Mouse (Mus musculus) liver, adult 2 months (tissue): Measurements from ENCODE around the gene Rag1. TPM values are rescaled to one million over a fixed set of nuclear protein-coding genes. Genes with fewer than 3 reads are reported as not detected.

Source experiments
- DNase-seq: peaks from one replicate; pipeline ENCODE4 v3.0.0-alpha.2; 2011; ENCODE audit warnings: low read depth, low spot score; ENCODE audit errors: extremely low read depth
- H3K27ac ChIP-seq: fragments of 200-500 bp; replicated peaks from 2 replicates; pipeline ENCODE4 v1.5.1; 2012; ENCODE audit warnings: low read depth, mild to moderate bottlenecking, control low read depth, inconsistent platforms, low read length; ENCODE audit not compliant: insufficient read depth
- H3K27me3 ChIP-seq: fragments of 200-500 bp; 2 replicates; pipeline ENCODE4 v1.6.1; 2012; ENCODE audit warnings: mild to moderate bottlenecking, moderate library complexity, low read length, inconsistent platforms; ENCODE audit not compliant: control insufficient read depth, insufficient read depth
- H3K36me3 ChIP-seq: fragments of 200-500 bp; 2 replicates; pipeline ENCODE4 v1.6.1; 2012; ENCODE audit warnings: low read length, inconsistent platforms; ENCODE audit not compliant: control insufficient read depth, insufficient read depth
- H3K4me1 ChIP-seq: fragments of 200-500 bp; 2 replicates; pipeline ENCODE4 v1.6.1; 2011; ENCODE audit warnings: low read length; ENCODE audit not compliant: control insufficient read depth, insufficient read depth
- H3K4me3 ChIP-seq: fragments of 200-500 bp; 2 replicates; pipeline ENCODE4 v1.5.1; 2011; ENCODE audit warnings: low read depth, mild to moderate bottlenecking, control low read depth, low read length, moderate library complexity; ENCODE audit not compliant: insufficient read depth
- H3K79me2 ChIP-seq: fragments of 200-500 bp; 2 replicates; pipeline ENCODE4 v1.6.1; 2012; ENCODE audit warnings: inconsistent platforms, mild to moderate bottlenecking, low read length, moderate library complexity; ENCODE audit not compliant: control insufficient read depth, insufficient read depth
- H3K9ac ChIP-seq: fragments of 200-500 bp; 2 replicates; pipeline ENCODE4 v1.6.1; 2012; ENCODE audit warnings: low read depth, mild to moderate bottlenecking, control low read depth, inconsistent platforms, low read length
- CTCF ChIP-seq: fragments of 200-500 bp; IDR thresholded peaks from 2 replicates; pipeline ENCODE4 v1.5.1; 2011; ENCODE audit warnings: low read depth, low read length, control low read depth
- POLR2A ChIP-seq: fragments of 200-500 bp; IDR thresholded peaks from 2 replicates; pipeline ENCODE4 v1.6.1; 2011; ENCODE audit warnings: low read length, control low read depth; ENCODE audit not compliant: insufficient read depth; ENCODE audit errors: extremely low read depth
- WGBS: fragments of 180-500 bp; shearing (Covaris S2); methylation state at CpG from one replicate; pipeline ENCODE4 v1.1.7; 2018; 5-methylcytosine and 5-hydroxymethylcytosine counted together
- polyA plus RNA-seq: library from polyadenylated mRNA; depleted of rRNA; stranded (reverse); fragments of >200 nt; gene quantifications from 2 replicates; pipeline ENCODE4 v1.2.3, GENCODE M21; 2012
- total RNA-seq: library from RNA; depleted of rRNA; stranded (reverse); fragments of >200 nt; gene quantifications from 2 replicates; pipeline ENCODE4 v1.2.3, GENCODE M21; 2014

Rag1 gene
- total and polyA plus RNA-seq, 2 experiments, result not detected

DNA sequence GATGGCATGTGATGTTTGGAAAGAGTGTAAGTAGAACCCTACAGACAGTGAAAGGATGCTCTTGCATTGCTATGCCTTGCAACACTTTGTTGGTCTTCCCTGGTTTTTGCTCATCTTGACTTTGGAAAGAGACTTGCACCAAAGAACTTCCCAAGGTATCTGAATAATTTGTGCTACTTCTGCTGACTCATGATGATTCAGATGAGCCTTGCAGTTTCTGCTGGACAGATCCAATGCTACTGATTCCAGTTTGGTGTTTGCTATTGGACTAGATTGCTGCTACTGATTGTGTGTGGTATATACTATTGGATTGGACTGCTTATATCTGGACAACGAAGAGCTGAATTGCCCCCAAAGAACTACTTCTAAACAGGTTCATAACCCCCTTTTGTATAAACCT is 46.2 kb downstream of the Rag1 start:
- no peaks in the 10 kb centered on the region for H3K4me1 ChIP-seq
- no peak overlapping the region for H3K9ac ChIP-seq
- H3K36me3 ChIP-seq, result no peaks in the 10 kb centered on the region; the same call in 1 of the 2 replicates
- no peaks in the 10 kb centered on the region for H3K27me3 ChIP-seq
- 89% methylated on average over 1 of the region's 1 CpGs for WGBS
- no peak overlapping the region for H3K27ac ChIP-seq
- no peak overlapping the region for H3K4me3 ChIP-seq
- no peaks in the 10 kb centered on the region for H3K79me2 ChIP-seq
- DNase-seq, result no peak
- TF ChIP-seq POLR2A (no peak), CTCF (no peak)

DNA sequence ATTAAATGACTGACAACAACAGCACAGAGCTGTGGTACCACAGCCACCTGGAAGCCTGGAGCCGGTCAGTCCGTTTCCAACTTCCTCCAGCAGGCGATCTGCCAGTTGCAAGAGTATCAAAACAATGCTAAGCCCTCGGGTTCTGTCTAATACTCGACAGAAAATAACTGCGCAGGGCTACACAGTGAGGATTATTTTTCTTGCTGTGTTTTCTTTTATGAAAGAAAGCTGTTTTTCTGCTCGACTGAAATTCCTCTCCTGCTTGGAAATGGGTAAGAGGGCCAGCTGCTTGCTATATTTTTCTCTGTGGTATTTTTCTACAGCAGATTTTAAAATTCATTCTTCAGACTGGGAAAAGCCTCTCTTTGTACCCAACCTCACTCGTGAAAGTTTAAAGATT is 48.6 kb downstream of the Rag1 start:
- no peak for TF ChIP-seq POLR2A
- no peak for TF ChIP-seq CTCF
- 65% methylated on average over 8 of the region's 8 CpGs for WGBS
- Histone ChIP-seq H3K27me3 (no peaks in the 10 kb centered on the region), H3K9ac (no peak overlapping the region), H3K4me3 (no peak overlapping the region), H3K79me2 (no peaks in the 10 kb centered on the region), H3K4me1 (no peaks in the 10 kb centered on the region), H3K27ac (no peak overlapping the region), H3K36me3 (no peaks in the 10 kb centered on the region)
- no peak for DNase-seq

DNA sequence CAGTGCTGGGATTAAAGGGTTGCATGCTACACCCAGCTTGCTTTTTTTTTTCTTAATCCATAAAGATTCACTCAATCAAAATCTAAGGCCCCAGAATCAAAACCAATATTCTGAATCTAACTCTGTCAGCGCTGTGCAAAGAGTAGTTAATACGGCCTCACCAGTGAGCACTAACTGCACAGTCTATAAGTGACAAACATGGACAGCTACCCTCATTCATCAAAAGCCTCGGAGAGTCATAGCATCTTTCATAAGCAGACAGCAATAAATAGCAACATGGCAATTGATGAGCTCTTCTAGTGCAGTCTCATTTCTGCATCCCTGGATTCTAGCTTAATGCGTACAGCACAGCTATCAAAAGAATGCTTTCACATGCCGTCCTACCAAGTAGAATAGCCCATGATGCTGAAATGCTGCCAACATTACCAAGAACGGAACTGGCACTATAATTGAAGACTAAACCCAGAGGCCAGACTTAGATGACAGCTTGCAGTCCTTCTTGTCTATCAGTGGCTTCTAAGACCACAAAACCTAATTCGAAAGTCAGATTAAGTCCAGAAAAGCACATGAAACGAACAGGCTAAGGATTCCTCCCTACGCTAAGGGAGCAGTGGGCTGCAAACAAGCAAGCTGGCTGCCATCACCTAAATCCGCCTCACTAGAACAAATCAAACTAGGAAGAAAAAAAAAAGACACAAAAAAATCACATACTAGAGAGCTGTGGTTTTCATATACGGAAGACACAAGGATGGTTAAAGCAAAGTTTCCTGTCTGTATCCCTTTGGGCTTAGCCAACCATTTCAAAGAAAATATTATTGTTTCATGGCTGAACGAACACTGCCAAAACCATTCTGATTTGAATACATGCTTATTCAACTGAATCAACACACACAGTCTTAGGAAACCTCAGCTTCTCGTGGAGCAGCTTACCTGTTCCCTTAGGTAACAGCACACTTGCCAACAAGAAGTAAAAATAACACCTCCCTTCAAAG is 50.8 kb downstream of the Rag1 start:
- H3K4me3 ChIP-seq, result no peak overlapping the region
- no peaks in the 10 kb centered on the region for H3K36me3 ChIP-seq
- TF ChIP-seq CTCF (no peak), POLR2A (no peak)
- H3K79me2 ChIP-seq, result no peaks in the 10 kb centered on the region
- H3K4me1 ChIP-seq, result no peaks in the 10 kb centered on the region
- H3K27ac ChIP-seq, result no peak overlapping the region
- H3K27me3 ChIP-seq, result no peaks in the 10 kb centered on the region
- H3K9ac ChIP-seq, result no peak overlapping the region
- 92% methylated on average over 13 of the region's 13 CpGs for WGBS
- DNase-seq, result no peak

DNA sequence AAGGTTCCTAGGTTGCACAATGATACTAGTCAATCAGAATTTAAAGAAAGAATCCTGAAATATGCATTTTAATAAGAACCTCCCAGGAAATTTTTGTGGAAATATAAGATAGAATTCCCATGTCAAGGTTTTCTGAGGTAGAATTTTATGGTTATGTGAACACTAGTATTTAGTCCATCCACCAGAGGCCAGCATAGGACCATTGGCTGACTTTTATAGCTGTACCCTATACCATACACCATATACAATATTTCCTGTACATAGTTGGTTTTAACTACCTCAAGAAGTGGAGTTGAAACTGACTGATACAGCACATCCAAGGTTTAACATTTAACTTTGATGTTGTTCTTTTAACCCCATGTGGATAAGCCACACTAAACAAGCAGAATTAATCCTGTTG is 52.1 kb downstream of the Rag1 start:
- no peak overlapping the region for H3K9ac ChIP-seq
- H3K79me2 ChIP-seq, result no peaks in the 10 kb centered on the region
- H3K4me3 ChIP-seq, result no peak overlapping the region
- H3K4me1 ChIP-seq, result no peaks in the 10 kb centered on the region
- no peak for TF ChIP-seq CTCF
- no peak for TF ChIP-seq POLR2A
- H3K36me3 ChIP-seq, result no peaks in the 10 kb centered on the region
- no peak for DNase-seq
- H3K27ac ChIP-seq, result no peak overlapping the region
- no peaks in the 10 kb centered on the region for H3K27me3 ChIP-seq

DNA sequence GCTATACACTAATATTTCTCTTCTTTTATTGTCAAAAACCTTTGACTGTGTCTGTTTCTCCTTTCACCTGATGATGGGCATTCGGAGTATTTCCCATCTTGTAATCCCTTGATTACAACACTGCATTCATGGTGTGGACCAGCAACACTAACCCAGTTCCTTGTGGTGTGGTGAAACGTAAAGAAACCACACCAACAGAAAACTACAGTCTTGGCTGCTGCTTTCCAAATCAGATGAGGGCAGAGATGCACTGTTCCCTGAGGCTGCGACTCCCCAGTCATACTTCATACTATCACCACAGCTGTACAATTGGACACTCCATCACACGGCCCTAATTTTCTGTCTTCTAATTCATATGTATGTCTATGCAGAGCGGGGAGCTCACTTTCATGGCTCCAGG is 54.6 kb downstream of the Rag1 start:
- H3K79me2 ChIP-seq, result no peaks in the 10 kb centered on the region
- no peak for DNase-seq
- H3K4me1 ChIP-seq, result no peaks in the 10 kb centered on the region
- H3K4me3 ChIP-seq, result no peak overlapping the region
- H3K27me3 ChIP-seq, result no peaks in the 10 kb centered on the region
- TF ChIP-seq POLR2A (no peak), CTCF (no peak)
- H3K9ac ChIP-seq, result no peak overlapping the region
- no peak overlapping the region for H3K27ac ChIP-seq
- H3K36me3 ChIP-seq, result no peaks in the 10 kb centered on the region
- 91% methylated on average over 5 of the region's 5 CpGs for WGBS

DNA sequence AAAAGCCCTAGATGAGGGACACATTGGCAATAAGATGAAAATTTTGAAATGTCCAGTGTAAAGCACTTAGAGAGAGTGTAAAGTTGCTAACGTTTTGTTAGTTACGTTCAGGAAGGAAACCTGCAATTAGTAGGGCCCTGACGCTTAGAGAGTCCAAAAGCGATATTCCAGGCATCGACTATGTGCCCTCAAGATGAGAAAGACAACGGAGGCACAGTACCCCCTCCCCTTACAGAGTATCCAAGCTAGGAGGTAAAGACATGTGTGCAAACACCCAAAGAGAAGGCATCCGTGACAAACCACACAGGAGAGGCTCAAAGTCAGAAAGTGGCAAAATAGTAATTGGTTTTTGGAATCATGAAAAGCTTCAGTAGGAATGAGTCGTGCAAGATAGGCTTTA is 56.4 kb downstream of the Rag1 start:
- DNase-seq, result no peak
- Histone ChIP-seq H3K36me3 (no peaks in the 10 kb centered on the region), H3K79me2 (no peaks in the 10 kb centered on the region), H3K27ac (no peak overlapping the region), H3K9ac (no peak overlapping the region), H3K4me3 (no peak overlapping the region), H3K27me3 (no peaks in the 10 kb centered on the region), H3K4me1 (no peaks in the 10 kb centered on the region)
- WGBS, result 89% methylated on average over 8 of the region's 8 CpGs
- no peak for TF ChIP-seq CTCF
- no peak for TF ChIP-seq POLR2A
